Mouse (Mus musculus) kidney, adult 9 months (tissue): Measurements from ENCODE around the gene Nectin4.
A peak's percentile ranks its signal among the peaks of the same experiment; 100 is the strongest.
"Not testable (repeated sequence)": the region's sequence is repeated elsewhere in the genome, so short reads cannot be mapped to it uniquely, and the experiment has no call there.

Experiments
- DNase-seq: peaks from one replicate; pipeline ENCODE4 v3.0.0; 2022

The Nectin4 gene

DNA sequence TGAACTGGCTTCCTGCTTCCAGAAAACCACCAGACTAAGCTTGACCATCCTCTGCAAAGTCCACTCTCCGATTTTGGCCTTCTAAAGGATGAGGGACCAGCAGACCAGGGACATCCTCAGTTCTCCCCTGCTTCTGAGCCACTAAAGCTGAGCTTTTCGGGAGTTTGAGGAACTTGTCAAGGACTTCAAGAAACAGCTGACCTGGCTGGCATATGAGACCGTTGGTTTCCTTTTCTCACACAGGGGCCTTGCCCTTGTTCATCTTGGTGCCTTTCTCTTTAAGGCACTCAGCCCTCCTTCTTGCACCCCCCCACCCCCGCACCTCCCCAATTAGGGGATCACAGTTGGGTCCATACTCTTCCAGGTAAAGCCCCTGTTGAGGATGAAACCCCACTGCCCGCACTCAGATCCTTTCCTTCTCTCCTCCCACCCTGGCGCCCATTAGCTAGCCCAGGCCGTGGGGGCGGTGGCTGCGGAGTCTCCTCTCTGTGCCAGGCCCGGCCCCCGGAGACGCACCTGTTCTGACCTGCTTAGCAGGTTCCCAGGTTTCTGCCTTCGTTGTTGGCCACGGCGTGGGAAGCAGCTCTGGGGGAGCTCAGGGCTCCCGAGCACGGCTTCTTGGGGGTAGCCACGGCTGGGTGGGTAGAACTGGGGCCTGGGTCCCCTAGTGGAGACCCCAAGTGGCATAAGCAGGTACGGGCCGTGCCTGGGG is at the start of gene Nectin4:
Gene Nectin4 (plus strand): TSS at position 255 of the 712 bp plus-strand sequence.
- DNase-seq, result peak; percentile 43

DNA sequence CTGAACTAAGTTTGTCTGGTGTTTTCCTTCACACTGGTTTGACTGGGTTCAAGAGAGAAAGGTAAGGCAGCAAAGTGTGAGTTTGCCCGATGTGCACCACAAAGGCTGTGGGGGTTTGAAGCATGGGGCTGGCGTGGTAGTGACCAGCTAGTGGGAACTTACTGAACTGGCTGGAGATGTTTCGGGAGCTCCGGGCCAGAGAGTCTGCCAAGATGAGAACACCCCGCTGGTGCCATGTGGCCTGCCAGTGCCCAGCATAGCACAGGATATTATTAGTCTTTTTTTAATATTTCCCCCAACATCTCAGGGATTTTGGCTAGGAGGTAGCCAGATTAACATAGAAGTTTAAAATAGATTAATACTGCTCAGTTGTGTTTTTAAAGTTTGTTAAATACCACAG is 49.7 kb upstream of the Nectin4 start:
- no peak for DNase-seq

DNA sequence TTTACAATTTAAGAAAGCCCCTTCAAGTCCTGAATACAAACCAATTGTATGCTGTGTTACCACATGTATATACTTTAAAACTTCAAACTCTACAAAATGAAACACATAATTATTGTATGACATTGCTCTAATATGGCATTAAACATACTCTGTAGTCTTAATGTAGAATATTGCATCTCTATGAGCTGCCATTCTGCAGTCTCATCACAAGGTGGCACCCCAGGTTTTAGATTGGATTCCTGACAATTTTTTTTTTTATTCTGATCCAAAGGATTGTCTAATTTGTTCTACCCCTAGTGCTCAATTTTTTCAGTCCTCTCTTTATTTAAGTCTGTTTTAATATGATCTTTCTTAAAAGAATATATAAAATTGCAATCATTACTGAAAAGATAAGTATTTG is 48.5 kb upstream of the Nectin4 start:
- DNase-seq, result peak; percentile 35

DNA sequence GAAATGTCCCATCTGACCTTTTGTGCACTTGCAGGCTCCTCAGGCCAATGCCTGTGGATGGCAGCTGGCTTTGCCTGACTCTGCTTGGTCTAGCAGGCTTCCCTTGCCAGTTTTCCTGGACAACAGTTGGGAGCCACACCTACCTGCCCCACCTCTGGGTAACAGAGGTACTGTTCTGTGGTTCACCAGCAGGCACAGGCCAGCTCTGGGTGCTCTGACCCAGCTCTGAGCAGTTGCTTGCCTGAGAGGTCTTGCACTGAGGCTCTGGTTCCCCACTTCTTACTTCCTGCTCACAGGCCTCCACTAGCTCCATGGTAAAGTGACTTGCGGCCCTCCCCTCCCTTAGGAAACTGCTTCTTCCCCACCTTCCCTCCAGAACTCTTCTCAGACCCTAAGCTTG is 47.9 kb upstream of the Nectin4 start:
- peak; percentile 56 for DNase-seq

DNA sequence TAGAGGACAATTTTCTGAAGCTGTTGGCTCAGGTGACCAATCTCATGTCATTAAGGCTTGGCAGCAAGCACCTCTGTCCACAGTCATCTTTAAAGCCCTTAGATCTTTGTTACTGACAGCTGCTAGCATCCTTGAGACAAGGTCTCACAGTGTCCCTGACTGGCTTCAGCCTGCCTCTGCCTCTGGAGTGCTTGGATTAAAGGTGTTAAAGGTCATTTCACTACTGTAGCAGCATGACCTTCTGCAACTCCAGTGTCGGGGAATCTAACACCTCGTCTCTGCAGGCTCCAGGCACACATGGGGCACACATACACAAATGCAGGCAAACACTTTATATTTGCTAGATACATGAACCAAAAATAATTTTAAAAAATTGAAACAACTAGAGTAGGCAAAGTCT is 44.3 kb upstream of the Nectin4 start:
- DNase-seq, result no peak

DNA sequence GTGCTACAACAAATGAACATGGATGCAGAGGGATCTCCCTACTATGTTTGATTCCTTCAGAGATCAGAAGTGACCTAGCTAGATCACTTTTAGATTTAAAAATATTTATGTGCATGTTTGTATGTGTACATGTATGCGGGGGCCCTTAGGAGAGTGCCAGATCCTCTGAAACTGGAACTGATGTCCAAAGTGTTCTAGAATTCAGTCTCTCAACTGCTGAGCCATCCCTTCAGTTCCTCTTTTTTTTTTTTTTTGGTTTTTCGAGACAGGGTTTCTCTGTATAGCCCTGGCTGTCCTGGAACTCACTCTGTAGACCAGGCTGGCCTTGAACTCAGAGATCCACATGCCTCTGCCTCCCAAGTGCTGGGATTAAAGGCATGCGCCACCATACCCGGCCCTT is 43.3 kb upstream of the Nectin4 start:
- DNase-seq, result not testable (repeated sequence)

DNA sequence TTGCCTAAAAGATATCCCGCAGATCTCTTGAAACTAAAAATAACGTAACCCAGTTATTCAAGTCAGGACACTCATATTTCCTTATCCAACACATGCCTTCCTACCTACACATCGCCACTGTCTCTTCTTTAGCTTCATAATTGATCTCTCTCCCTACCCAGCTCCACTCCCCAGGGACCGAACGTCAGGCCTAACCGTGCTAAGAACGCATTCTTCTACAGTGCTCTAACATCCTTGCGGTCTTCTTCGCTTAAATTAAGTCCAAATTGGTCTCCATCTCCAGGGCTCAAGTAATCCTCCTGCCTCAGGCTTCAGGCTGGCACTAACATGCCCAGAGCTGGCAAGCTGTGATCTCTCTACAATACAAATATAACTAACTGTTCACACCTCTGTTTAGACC is 41.7 kb upstream of the Nectin4 start:
- DNase-seq, result no peak

DNA sequence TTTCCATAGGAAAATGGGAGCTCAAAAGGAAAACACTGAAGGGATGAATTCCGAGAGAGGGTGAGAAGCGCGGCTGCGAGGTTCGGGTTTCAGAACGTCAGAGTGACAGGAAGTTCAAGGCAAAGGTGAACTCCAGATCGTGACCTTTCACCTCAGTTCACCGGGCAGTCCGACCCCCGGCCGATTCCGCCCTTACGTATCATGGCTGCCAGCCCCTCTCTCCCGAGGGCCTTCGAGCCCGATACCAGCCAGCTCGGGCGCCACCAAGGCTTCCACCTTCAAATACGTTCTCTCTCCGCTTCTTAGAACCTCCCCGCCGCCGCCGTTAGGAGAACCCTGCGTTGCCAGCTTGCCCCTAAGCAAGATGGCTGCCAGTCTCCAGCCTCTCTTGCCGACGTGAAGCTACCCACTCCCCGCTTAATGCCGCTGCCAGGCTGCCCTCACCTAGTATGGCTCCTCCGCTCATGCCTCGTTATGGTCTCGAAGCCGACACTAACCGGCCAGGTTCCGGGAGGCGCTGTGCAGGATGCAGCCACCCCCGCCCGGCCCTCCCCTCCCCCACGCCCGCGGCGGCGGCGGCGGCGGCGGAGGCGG is 41.0 kb upstream of the Nectin4 start, which contains the start of gene Dedd:
Gene Dedd (plus strand): TSS at position 307 of the 594 bp plus-strand sequence.
- DNase-seq, result peak; percentile 96

DNA sequence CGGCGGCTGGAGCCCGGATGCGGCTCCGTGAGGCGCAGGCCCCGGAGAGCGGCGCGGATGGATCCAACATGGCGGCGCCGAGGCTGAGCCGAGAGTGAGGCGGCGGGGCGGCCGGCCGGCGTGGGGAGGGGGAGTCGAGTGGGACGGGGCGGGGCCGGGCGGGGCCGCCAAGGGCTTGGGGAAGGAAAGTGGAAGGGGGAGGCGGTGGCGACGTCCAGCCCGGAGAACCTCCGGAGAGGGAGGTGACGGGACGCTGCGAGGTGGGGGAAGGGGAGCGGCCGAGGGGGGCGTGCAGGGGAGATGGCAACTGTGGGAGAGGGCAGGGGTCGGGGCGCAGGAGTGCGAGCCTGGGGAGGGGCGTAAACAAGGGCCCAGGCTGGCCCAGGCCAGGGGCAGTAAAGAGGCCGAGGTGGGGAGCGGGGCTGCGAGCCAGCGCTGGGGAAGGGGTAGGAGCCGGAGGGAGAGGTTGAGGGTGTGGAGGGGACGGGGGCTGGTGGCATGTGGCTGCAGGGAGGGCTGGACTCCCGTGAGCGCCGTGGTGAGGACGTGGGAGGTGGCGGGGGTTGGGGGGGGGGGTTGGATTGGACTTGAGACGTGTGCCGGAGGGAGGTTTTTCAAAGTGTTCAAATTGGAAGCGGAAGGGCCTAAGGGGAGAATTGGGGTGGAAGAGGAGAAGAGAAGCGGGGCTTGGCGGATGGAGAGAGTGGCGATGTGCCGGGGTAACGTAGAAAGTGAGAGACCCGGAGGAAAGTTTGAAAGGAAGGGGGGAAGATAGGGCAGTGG is 40.3 kb upstream of the Nectin4 start:
- DNase-seq, result peak; percentile 36

DNA sequence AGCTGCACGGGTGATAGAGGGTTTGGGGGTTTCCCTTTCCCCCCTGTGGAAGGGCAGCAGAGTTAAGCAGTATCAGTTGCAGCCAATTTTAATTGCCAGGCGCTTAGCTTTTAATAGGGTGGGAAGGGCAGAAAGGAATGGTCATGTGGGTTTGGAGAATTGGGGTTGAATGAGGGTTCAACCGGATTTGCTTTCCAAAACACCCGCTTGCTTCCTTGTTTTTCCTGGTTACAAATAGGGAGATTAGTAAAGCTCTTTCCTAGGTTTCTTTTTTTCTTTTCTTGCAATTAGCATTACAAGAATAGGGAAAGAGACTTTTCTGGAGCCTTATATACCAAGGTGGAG is 39.7 kb upstream of the Nectin4 start:
- DNase-seq, result peak; percentile 41

DNA sequence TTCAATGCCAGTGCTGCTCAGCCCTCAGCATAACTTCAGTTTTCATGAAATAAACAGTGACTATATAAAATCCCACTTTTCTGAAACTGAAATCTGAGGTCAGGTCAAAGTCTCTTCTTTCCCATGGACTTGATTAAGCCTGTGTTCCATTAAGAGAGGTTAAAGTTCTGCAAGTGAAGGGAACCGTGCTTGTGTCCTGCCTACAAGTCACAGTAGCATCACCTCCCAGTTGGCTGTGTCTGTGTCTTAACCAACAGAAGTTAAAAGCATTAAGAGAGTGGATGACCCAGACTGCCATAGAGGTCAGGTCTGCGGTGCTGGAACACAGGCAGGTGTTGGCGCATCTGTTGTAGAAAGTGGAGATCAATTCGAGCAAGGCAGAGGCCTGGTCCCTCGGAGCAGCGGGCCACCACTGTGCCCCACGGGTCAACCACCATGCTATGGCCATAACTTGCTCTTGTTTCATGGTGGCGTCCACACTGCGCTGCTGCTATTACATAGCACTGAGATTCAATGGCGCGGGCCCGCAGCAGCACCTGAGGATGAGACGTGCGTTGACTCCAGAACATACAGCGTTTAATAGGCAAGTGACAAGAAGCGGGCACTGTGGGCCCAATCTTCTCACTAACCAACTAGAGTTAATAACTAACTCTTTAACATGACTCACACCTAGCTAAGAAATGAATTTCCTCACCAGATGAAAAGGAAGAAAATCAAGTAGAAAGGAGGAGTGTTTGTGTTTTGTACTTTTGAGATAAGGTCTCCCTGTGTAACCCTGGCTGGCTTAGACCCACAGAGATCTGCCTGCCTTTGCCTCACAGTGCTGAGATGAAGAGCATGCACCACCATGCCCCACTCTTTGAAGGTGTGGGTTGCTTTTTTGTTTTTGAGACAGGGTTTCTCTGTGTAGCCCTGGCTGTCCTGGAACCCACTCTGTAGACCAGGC is 27.4 kb upstream of the Nectin4 start:
- peak; percentile 82 for DNase-seq

DNA sequence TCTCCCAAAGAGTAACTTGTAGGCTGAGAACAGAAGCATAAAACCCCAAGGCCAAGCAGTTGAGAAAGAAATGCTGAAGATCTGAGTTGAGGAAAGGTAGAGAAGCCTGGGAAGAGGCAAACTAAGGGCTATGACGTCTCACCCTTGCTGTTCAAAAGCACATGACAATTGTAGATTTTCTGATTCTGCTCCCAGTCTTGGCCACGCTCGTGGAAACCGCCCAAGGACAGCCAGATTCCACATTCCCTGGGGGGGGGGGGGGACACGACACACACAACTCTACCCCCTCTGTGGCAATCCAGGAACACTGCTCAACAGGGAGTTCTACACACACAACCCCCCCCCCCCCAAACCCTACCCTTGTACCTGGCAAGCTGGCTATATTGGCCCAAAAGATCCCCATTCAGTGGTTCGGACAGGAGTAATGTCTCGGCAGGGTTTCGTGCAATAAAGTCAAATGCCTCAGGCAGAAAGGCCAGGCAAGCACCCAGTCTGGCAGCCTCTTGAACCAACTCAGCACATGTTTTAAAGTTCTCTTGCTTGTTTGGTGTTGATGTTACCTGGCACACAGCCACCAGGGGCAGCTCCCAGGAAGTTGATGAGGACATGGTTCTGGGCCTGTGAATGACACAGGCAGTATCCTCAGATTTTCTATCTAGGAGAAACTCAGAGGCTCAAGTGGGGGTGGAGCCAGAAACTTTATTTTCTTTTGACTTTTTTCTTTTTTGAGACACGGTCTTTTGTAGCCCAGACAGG is 25.8 kb upstream of the Nectin4 start:
- peak; percentile 86 for DNase-seq

DNA sequence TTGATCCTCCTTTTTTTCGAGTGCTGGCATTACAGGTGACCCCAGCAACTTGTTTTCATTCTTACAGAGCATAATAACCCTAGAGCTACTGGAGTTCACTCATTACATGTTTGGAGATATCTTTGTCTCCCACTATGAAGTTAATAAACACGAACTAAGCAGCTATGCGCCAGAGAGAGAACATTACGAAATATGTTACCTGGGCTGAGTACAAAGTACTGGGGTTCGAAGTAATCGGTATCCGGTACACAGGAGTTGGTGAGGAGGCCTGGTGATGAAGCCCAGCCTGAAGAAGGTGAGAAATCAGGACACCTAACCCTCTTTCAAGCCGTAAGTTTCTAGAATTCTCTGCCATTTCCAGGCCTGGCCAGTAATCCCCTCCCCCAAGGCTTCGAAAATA is 25.2 kb upstream of the Nectin4 start:
- DNase-seq, result peak; percentile 70

DNA sequence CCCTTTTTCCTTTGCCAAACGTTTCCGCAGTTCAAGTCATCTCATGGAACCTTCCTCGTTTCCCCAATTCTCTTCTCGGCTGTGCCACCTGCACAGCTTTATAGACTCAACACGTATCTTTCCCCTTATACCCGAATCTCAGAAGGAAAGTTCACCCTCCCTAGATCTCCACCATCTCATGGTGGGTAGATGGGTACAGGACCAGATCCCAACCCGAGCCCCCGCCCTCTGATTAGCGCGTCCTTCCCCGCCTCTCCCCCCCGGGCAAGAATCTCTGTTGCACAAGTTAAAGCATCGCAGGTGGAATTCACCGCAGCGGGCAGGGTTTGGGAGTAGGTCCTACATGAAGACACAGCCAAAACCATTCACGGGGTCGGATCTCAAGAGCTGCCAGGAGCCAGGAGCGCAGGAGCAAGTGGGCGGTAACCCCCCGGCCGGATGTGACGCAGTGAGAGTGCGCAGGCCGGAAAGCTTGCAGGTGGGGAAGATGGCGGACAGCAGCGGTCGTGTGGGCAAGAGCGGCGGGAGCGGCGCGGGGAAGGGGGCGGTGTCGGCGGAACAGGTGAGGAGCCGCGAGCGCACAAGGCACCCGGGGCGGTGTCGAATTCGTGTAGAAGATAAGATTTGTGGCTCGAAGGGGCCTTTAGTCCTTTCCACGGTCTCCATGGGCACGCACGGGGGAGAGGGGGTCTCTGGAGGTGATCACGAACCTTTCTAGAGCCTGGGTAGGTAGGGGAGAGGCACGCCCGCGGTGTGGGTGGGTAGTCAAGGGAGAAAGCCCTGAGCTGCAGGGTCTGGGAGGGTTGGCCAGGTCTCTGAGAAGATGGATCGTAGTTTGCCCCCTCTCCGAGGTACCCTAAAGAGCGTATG is 24.4 kb upstream of the Nectin4 start, which contains the start of the genes Nit1 and Pfdn2:
Gene Nit1 (minus strand): TSS at position 422 of the 870 bp plus-strand sequence.
Gene Pfdn2 (plus strand): TSS at position 446 of the 870 bp plus-strand sequence.
- DNase-seq, result peak; percentile 93

DNA sequence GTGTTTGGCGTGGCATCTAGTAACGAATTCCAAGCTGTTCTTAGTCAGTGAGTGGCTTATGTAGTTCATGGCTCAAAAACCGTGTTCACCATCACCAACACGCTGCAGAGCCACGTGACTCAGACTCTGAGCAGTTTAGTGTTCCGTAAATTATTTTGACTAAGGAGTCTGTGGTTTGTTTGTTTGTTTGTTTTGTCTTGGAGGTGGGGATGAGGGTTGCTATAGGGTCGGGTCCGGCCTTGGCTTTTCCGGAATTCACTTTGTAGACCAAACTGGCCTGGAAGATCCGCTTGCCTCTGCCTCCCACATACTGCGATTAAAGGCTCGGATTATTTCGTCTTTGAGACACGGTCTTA is 23.8 kb upstream of the Nectin4 start:
- DNase-seq, result peak; percentile 19

DNA sequence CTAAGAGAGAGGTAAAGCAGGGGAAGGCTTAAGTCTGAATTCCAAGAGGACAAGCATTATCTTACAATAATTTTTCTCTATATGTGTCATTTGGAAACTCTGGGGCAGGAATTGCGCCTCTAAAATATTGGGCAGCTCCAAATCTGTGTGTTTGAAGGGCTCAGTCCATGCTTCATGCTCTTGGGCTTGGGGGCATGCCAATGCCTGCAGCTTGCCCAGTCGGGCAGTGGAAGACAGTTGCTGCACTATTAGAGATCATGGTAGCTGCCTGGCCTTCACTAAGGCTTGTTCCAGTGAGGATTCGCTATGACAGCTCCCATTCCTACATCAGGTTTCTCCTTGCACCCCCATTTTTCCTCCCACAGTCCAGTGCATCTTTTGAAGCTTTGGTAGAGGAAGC is 21.2 kb upstream of the Nectin4 start:
- no peak for DNase-seq

DNA sequence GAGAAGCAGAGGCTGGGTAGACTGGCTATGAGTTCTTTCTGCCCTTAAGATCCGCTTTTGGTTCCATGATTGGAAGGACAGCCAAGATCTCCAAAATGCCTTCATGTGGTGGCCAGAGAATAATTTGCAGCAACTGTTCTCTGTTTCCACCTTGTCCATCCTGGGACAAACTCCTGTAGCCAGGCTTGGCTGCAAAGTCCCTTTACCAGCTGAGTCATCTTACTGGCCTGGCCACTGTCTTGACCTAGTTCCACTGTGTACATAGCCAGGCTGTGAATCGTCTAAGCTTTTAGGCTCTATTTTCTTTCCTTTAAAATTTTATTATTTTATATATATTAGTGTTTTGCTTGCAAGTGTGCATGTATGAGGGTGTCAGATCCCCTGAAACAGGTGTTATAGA is 20.7 kb upstream of the Nectin4 start:
- no peak for DNase-seq

DNA sequence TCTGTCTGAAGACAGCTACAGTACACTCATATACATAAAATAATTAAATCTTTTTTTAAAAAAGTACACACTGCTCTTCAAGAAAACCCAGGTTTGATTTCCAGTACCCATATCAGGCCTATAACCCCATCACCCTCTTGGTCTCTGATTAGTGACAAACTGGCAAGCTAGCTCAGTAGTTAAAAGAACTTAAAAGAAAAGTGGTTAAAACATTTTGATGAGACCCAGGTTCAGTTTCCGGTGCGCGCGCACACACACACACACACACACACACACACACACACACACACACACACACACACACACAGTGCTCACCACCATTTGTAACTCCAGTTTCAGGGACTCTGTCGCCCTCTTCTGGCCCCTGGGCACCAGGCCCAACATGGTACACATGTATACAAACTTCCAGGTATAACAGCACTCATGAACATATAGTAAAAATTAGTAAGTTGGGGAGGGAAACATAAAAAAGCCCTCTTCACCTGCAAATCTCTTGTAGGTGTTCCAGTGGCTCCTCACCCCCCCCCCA is 14.0 kb upstream of the Nectin4 start:
- no peak for DNase-seq

DNA sequence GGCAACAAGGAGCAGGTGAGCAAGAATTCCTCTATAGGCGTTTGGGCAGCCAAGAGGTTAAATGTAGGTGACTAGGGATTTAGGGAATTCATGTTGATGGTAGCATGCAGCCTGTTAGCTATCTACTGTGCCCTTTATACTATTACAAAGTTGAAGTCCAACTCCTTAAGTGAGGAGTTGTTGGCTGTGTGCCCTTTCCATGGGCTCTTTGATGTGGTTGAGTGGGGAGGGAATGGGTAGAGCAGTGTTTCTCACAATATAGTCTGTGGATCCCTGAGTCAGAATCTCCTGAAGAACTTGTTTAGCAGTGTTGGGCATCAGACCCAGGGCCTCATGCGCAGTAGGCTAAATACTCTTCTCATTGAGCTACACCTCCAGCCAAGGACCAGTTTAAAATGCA is 13.1 kb upstream of the Nectin4 start:
- no peak for DNase-seq

DNA sequence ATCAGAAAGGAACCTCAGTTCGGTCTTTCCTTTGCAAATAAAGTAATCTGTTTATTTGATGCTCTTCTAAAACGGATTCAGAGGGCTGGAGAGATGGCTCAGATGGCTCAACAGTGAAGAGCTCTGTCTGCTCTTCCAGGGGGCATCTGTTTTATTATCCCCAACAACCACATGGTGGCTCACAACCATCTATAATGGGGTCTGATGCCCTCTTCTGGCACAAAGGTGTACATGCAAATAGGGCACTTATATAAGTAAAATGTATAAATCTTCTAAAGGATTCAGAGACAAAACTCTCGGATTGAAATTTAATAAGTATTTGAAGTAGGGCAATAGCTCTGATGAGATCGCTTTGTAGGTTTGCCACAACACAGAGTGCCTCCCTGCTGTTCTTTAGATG is 11.5 kb upstream of the Nectin4 start:
- no peak for DNase-seq

DNA sequence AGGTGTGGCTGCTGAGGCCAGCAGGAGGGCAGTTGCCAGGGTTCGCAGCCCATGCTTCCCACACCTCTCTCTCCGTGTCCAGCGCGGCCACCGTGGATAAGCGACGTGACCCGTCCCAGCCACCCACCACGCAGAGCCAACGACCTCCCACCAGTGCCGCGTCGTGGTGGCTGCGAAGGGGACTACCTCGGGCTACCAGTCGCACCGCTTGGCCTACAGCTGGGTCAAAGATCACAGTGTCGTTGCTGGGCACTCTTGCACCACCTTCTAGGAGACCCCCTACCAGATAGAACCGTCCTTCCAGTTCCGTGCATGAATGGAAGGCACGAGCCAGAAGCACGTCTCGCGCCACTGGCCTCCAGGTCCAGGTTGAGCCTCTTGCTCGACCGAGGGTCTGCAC is 9.6 kb upstream of the Nectin4 start:
- no peak for DNase-seq
